19 mouse cellular contexts compared by ENCODE assay signal in genomic region chr19:28592981-28593380, GRCm38 (mm10).
DNase-seq lines count a peak whose midpoint lies in the region; ATAC-seq and TF ChIP-seq lines count a peak whose summit lies in the region.
"Had no signal": no experiment of that assay in that cellular context is flagged by ENCODE, and none has a peak within 500 bp of the region (broad histone marks: within the 10 kb centered on the region; RNA-seq: fewer than 3 reads in every experiment).

No protein-coding gene starts in this region.

- TF ChIP-seq POLR2A in embryonic fibroblast, embryonic 13.5 days (IDR thresholded peaks at IDR 0.05; ENCODE audit: low read depth, low read length) = no peak

- 58% methylated on average over 13 of the region's 13 CpGs for WGBS in heart, embryonic 11.5 days (ENCODE audit: insufficient replicate concordance)
- 57% methylated on average over 13 of the region's 13 CpGs for WGBS in intestine, embryonic 15.5 days
- WGBS in intestine, embryonic 16.5 days = 61% methylated on average over 13 of the region's 13 CpGs
- WGBS in limb, embryonic 15.5 days = 51% methylated on average over 13 of the region's 13 CpGs

- no peak for DNase-seq in heart, postnatal 25 days (ENCODE audit: low spot score)
- DNase-seq in cerebellum, adult 9-11 months = no peak
- DNase-seq: cerebellum, postnatal 10 days; gastrocnemius, postnatal 36 days; kidney, adult 11 months; layer of hippocampus, postnatal 36 days; thymus, postnatal 14 days had no signal

- H3K4me1 ChIP-seq in heart, embryonic 11.5 days (ENCODE audit: control insufficient read depth, insufficient read depth, low read length) = 0 out of 2 replicates have a peak, but pooled peaks cover 4% of the 10 kb centered on the region
- H3K4me1 ChIP-seq in intestine, embryonic 15.5 days (replicated peaks) = 0 out of 2 replicates have a peak, but pooled peaks cover 9% of the 10 kb centered on the region
- no peaks in the 10 kb centered on the region for H3K4me1 ChIP-seq in intestine, embryonic 16.5 days (ENCODE audit: control insufficient read depth, insufficient read depth, low read length)
- H3K4me1 ChIP-seq in embryonic fibroblast, embryonic 13.5 days (ENCODE audit: control insufficient read depth, insufficient read depth, low read length) = peaks cover 20% of the 10 kb centered on the region
- peaks cover 6% of the 10 kb centered on the region; the same call in 1 of the 2 replicates for H3K4me1 ChIP-seq in limb, embryonic 15.5 days
- H3K4me1 ChIP-seq: hindbrain, embryonic 12.5 days; liver, embryonic 12.5 days; neural tube, embryonic 13.5 days had no signal

- no peaks in the 10 kb centered on the region for H3K9me3 ChIP-seq in heart, embryonic 11.5 days (replicated peaks; ENCODE audit: control insufficient read depth, low read length)
- no peaks in the 10 kb centered on the region for H3K9me3 ChIP-seq in intestine, embryonic 15.5 days
- no peaks in the 10 kb centered on the region for H3K9me3 ChIP-seq in intestine, embryonic 16.5 days (ENCODE audit: control insufficient read depth, low read length)
- no peaks in the 10 kb centered on the region for H3K9me3 ChIP-seq in limb, embryonic 15.5 days
- H3K9me3 ChIP-seq: hindbrain, embryonic 12.5 days; liver, embryonic 12.5 days; neural tube, embryonic 13.5 days had no signal

- H3K36me3 ChIP-seq in heart, embryonic 11.5 days (ENCODE audit: control insufficient read depth, insufficient read depth, low read length) = no peaks in the 10 kb centered on the region
- H3K36me3 ChIP-seq in intestine, embryonic 15.5 days = no peaks in the 10 kb centered on the region
- no peaks in the 10 kb centered on the region for H3K36me3 ChIP-seq in intestine, embryonic 16.5 days (ENCODE audit: control insufficient read depth, insufficient read depth, low read length)
- H3K36me3 ChIP-seq in limb, embryonic 15.5 days = no peaks in the 10 kb centered on the region
- H3K36me3 ChIP-seq: hindbrain, embryonic 12.5 days; liver, embryonic 12.5 days; neural tube, embryonic 13.5 days had no signal

- H3K4me2 ChIP-seq in heart, embryonic 11.5 days = no peak overlapping the region
- no peak overlapping the region for H3K4me2 ChIP-seq in intestine, embryonic 15.5 days (replicated peaks)
- no peak overlapping the region for H3K4me2 ChIP-seq in intestine, embryonic 16.5 days (ENCODE audit: low read depth, low read length)
- H3K4me2 ChIP-seq in limb, embryonic 15.5 days = no peak overlapping the region
- H3K4me2 ChIP-seq: hindbrain, embryonic 12.5 days; liver, embryonic 12.5 days; midbrain, embryonic 11.5 days; neural tube, embryonic 13.5 days had no signal

- H3K4me3 ChIP-seq in heart, embryonic 11.5 days (ENCODE audit: low read depth, low read length) = no peak overlapping the region
- H3K4me3 ChIP-seq in intestine, embryonic 15.5 days (replicated peaks) = no peak overlapping the region
- H3K4me3 ChIP-seq in intestine, embryonic 16.5 days (ENCODE audit: low read length) = no peak overlapping the region
- no peak overlapping the region for H3K4me3 ChIP-seq in embryonic fibroblast, embryonic 13.5 days (ENCODE audit: insufficient read depth, low read length)
- H3K4me3 ChIP-seq in limb, embryonic 15.5 days = no peak overlapping the region
- H3K4me3 ChIP-seq: hindbrain, embryonic 12.5 days; liver, embryonic 12.5 days; neural tube, embryonic 13.5 days had no signal

- no peak overlapping the region for H3K9ac ChIP-seq in heart, embryonic 11.5 days (ENCODE audit: low read depth, low read length)
- H3K9ac ChIP-seq in intestine, embryonic 15.5 days = no peak overlapping the region
- no peak overlapping the region for H3K9ac ChIP-seq in intestine, embryonic 16.5 days (ENCODE audit: low read depth, low read length)
- H3K9ac ChIP-seq in limb, embryonic 15.5 days = no peak overlapping the region
- H3K9ac ChIP-seq: hindbrain, embryonic 12.5 days; liver, embryonic 12.5 days; neural tube, embryonic 13.5 days had no signal

- ATAC-seq in heart, embryonic 11.5 days (replicated peaks; ENCODE audit: insufficient number of reproducible peaks, low FRiP score, low TSS enrichment) = no peak
- no peak for ATAC-seq in intestine, embryonic 15.5 days
- no peak for ATAC-seq in intestine, embryonic 16.5 days
- no peak for ATAC-seq in limb, embryonic 15.5 days (ENCODE audit: insufficient number of reproducible peaks, low FRiP score, low TSS enrichment, low read depth)
- ATAC-seq: forebrain, embryonic 14.5 days; liver, embryonic 12.5 days had no signal

- H3K27ac ChIP-seq in heart, embryonic 11.5 days (ENCODE audit: low read depth, low read length) = peak overlapping the region; percentile 54
- H3K27ac ChIP-seq in intestine, embryonic 15.5 days = 0 out of 2 replicates have a peak overlapping the region, but pooled peaks have one; percentile 27
- no peak overlapping the region for H3K27ac ChIP-seq in intestine, embryonic 16.5 days (ENCODE audit: low read length)
- H3K27ac ChIP-seq in embryonic fibroblast, embryonic 13.5 days (ENCODE audit: insufficient read depth, low read length) = peak overlapping the region; percentile 97
- peak overlapping the region; percentile 43; the same call in 1 of the 2 replicates for H3K27ac ChIP-seq in limb, embryonic 15.5 days
- H3K27ac ChIP-seq: hindbrain, embryonic 12.5 days; liver, embryonic 12.5 days; macrophage; neural tube, embryonic 13.5 days had no signal

- TF ChIP-seq CTCF in embryonic fibroblast, embryonic 13.5 days (IDR thresholded peaks at IDR 0.05; ENCODE audit: borderline replicate concordance, insufficient read depth, low read length) = no peak

- intact Hi-C loops in heart, postnatal 25 days (cut with DNase I) = no loop called here

- H3K27me3 ChIP-seq in heart, embryonic 11.5 days (ENCODE audit: control insufficient read depth, insufficient read depth, low read length) = no peaks in the 10 kb centered on the region
- no peaks in the 10 kb centered on the region for H3K27me3 ChIP-seq in intestine, embryonic 15.5 days (replicated peaks)
- no peaks in the 10 kb centered on the region for H3K27me3 ChIP-seq in intestine, embryonic 16.5 days (replicated peaks; ENCODE audit: control insufficient read depth, insufficient read depth, low read length)
- H3K27me3 ChIP-seq in limb, embryonic 15.5 days = no peaks in the 10 kb centered on the region
- H3K27me3 ChIP-seq: CH12.LX; hindbrain, embryonic 12.5 days; liver, embryonic 12.5 days; neural tube, embryonic 13.5 days had no signal
